Mouse (Mus musculus) lung, embryonic 16.5 days (tissue): Measurements from ENCODE around the gene Lonp1. TPM values are rescaled to one million over a fixed set of nuclear protein-coding genes. Genes with fewer than 3 reads are reported as not detected.

Source experiments
- ATAC-seq: fragments of 200-750 bp; cut with Nextera tagmentation; 2 replicates; pipeline ENCODE4 v1.8.0; 2017; ENCODE audit warnings: low read depth, mild to moderate bottlenecking, moderate library complexity
- H3K27ac ChIP-seq: fragments of 300-500 bp; sonication (generic); 2 replicates; pipeline ENCODE4 v1.5.1; 2014; ENCODE audit warnings: mild to moderate bottlenecking, control low read depth, low read length
- H3K27me3 ChIP-seq: fragments of 300-500 bp; sonication (generic); 2 replicates; pipeline ENCODE4 v1.6.1; 2014; ENCODE audit warnings: low read depth, low read length, mixed read lengths; ENCODE audit not compliant: control insufficient read depth, insufficient read depth
- H3K36me3 ChIP-seq: fragments of 300-500 bp; sonication (generic); 2 replicates; pipeline ENCODE4 v1.6.1; 2014; ENCODE audit warnings: low read length; ENCODE audit not compliant: control insufficient read depth, insufficient read depth
- H3K4me1 ChIP-seq: fragments of 300-500 bp; sonication (generic); replicated peaks from 2 replicates; pipeline ENCODE4 v1.6.1; 2014; ENCODE audit warnings: low read length, mixed read lengths; ENCODE audit not compliant: control insufficient read depth, insufficient read depth
- H3K4me2 ChIP-seq: fragments of 300-500 bp; sonication (generic); 2 replicates; pipeline ENCODE4 v1.6.1; 2014; ENCODE audit warnings: low read depth, low read length, control low read depth
- H3K4me3 ChIP-seq: fragments of 300-500 bp; sonication (generic); 2 replicates; pipeline ENCODE4 v1.5.1; 2014; ENCODE audit warnings: mild to moderate bottlenecking, low read length, control low read depth
- H3K9ac ChIP-seq: fragments of 300-500 bp; sonication (generic); 2 replicates; pipeline ENCODE4 v1.6.1; 2014; ENCODE audit warnings: low read length, control low read depth
- H3K9me3 ChIP-seq: fragments of 300-500 bp; sonication (generic); 2 replicates; pipeline ENCODE4 v1.6.1; 2016; ENCODE audit warnings: low read length; ENCODE audit not compliant: control insufficient read depth
- WGBS: fragments of 180-500 bp; shearing (Covaris S2); extraction: QIAGEN DNeasy Blood & Tissue Kit; methylation state at CpG from one replicate; pipeline ENCODE4 v1.1.7; 2014; 5-methylcytosine and 5-hydroxymethylcytosine counted together
- polyA plus RNA-seq: library from polyadenylated mRNA; unstranded; fragments of >200 nt; fragmentation: Nextera tagmentation; extraction: Ambion mirVana; gene quantifications from 2 replicates; pipeline ENCODE4 v1.2.1, GENCODE M21; 2015

Lonp1 gene
- polyA plus RNA-seq, 1 experiment from 2014 or later: 41.1 TPM

GRCm38 (mm10) chr17:56663659-56664058 is 37.0 kb upstream of the Lonp1 start:
- WGBS: 37% methylated on average over 3 of the region's 3 CpGs
- H3K9me3 ChIP-seq: no peaks in the 10 kb centered on the region
- H3K4me1 ChIP-seq: peaks cover 9% of the 10 kb centered on the region
- H3K9ac ChIP-seq: peak overlapping the region; percentile 50
- H3K4me3 ChIP-seq: peak overlapping the region; percentile 27
- peak overlapping the region; percentile 43; the same call in 1 of the 2 replicates for H3K27ac ChIP-seq
- no peaks in the 10 kb centered on the region for H3K27me3 ChIP-seq
- no peak for ATAC-seq
- H3K4me2 ChIP-seq: peak overlapping the region; percentile 49
- no peaks in the 10 kb centered on the region for H3K36me3 ChIP-seq

- no peak overlapping the region for H3K4me2 ChIP-seq
- no peaks in the 10 kb centered on the region for H3K27me3 ChIP-seq
- WGBS: 80% methylated on average over 6 of the region's 6 CpGs
- H3K27ac ChIP-seq: no peak overlapping the region
- ATAC-seq: no peak
- no peak overlapping the region for H3K9ac ChIP-seq
- no peak overlapping the region for H3K4me3 ChIP-seq
- no peaks in the 10 kb centered on the region for H3K9me3 ChIP-seq
- no peaks in the 10 kb centered on the region for H3K36me3 ChIP-seq
- 0 out of 2 replicates have a peak, but pooled peaks cover 2% of the 10 kb centered on the region for H3K4me1 ChIP-seq
Measured at GRCm38 (mm10) chr17:56656171-56656570, 29.5 kb upstream of the Lonp1 start.

- Histone ChIP-seq H3K4me2 (no peak overlapping the region), H3K27me3 (no peaks in the 10 kb centered on the region), H3K4me3 (no peak overlapping the region), H3K27ac (no peak overlapping the region), H3K9ac (no peak overlapping the region), H3K9me3 (no peaks in the 10 kb centered on the region), H3K4me1 (0 out of 2 replicates have a peak, but pooled peaks cover 2% of the 10 kb centered on the region), H3K36me3 (no peaks in the 10 kb centered on the region)
- WGBS: 71% methylated on average over 3 of the region's 3 CpGs
- ATAC-seq: no peak
Measured at GRCm38 (mm10) chr17:56655311-56655710, 28.6 kb upstream of the Lonp1 start.

- ATAC-seq: no peak
- Histone ChIP-seq H3K4me1 (0 out of 2 replicates have a peak, but pooled peaks cover 2% of the 10 kb centered on the region), H3K4me2 (no peak overlapping the region), H3K4me3 (no peak overlapping the region), H3K9me3 (no peaks in the 10 kb centered on the region), H3K9ac (no peak overlapping the region), H3K27me3 (no peaks in the 10 kb centered on the region), H3K27ac (no peak overlapping the region), H3K36me3 (no peaks in the 10 kb centered on the region)
- 53% methylated on average over 2 of the region's 2 CpGs for WGBS
Measured at GRCm38 (mm10) chr17:56654771-56655170, 28.1 kb upstream of the Lonp1 start.

- Histone ChIP-seq H3K27ac (no peak overlapping the region), H3K4me2 (no peak overlapping the region), H3K4me3 (no peak overlapping the region), H3K36me3 (no peaks in the 10 kb centered on the region), H3K27me3 (0 out of 2 replicates have a peak, but pooled peaks cover 2% of the 10 kb centered on the region), H3K9ac (no peak overlapping the region), H3K4me1 (0 out of 2 replicates have a peak, but pooled peaks cover 2% of the 10 kb centered on the region), H3K9me3 (no peaks in the 10 kb centered on the region)
- peak; percentile 64 for ATAC-seq
- 19% methylated on average over 10 of the region's 10 CpGs for WGBS
Measured at GRCm38 (mm10) chr17:56651801-56652200, 25.1 kb upstream of the Lonp1 start.

DNA sequence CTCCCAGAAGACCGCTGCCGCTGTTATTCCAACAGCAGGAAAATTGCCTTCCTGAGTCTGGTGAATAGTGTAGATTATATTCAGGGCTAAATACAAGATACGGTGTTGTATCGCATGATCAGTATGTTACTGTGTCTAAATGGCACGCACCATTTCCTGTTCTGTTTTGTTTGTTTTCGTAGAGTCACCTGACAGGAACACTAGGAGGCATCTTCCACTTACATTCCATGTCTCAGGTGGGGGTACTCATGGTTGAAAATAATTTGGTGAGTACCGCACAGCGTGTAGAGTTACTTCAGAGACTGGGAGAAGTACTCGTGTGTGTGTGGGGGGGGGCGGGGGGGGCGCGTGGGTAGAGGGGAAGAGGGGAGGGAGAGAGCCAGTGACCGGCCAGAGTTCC is 20.9 kb upstream of the Lonp1 start:
- H3K4me2 ChIP-seq: no peak overlapping the region

GRCm38 (mm10) chr17:56643237-56643636 is 16.6 kb upstream of the Lonp1 start:
- Histone ChIP-seq H3K27me3 (no peaks in the 10 kb centered on the region), H3K27ac (no peak overlapping the region), H3K36me3 (no peaks in the 10 kb centered on the region), H3K4me1 (no peaks in the 10 kb centered on the region), H3K9ac (no peak overlapping the region), H3K4me2 (no peak overlapping the region), H3K4me3 (no peak overlapping the region), H3K9me3 (no peaks in the 10 kb centered on the region)
- ATAC-seq: no peak
- WGBS: 78% methylated on average over 4 of the region's 4 CpGs

More for the DNA sequence above, 20.9 kb upstream of the Lonp1 start:
- Histone ChIP-seq H3K4me1 (0 out of 2 replicates have a peak, but pooled peaks cover 2% of the 10 kb centered on the region), H3K9me3 (no peaks in the 10 kb centered on the region), H3K9ac (no peak overlapping the region), H3K4me3 (no peak overlapping the region), H3K27me3 (0 out of 2 replicates have a peak, but pooled peaks cover 2% of the 10 kb centered on the region), H3K27ac (no peak overlapping the region), H3K36me3 (no peaks in the 10 kb centered on the region)
- no peak for ATAC-seq
- 44% methylated on average over 12 of the region's 13 CpGs for WGBS

- WGBS: 79% methylated on average over 6 of the region's 6 CpGs
- Histone ChIP-seq H3K4me2 (no peak overlapping the region), H3K9me3 (no peaks in the 10 kb centered on the region), H3K9ac (no peak overlapping the region), H3K27me3 (no peaks in the 10 kb centered on the region), H3K36me3 (no peaks in the 10 kb centered on the region), H3K27ac (no peak overlapping the region), H3K4me3 (no peak overlapping the region), H3K4me1 (no peaks in the 10 kb centered on the region)
- no peak for ATAC-seq
Measured at GRCm38 (mm10) chr17:56634023-56634422, 7.3 kb upstream of the Lonp1 start.

- Histone ChIP-seq H3K36me3 (no peaks in the 10 kb centered on the region), H3K4me3 (no peak overlapping the region), H3K9me3 (no peaks in the 10 kb centered on the region), H3K4me2 (no peak overlapping the region), H3K27me3 (no peaks in the 10 kb centered on the region), H3K27ac (no peak overlapping the region), H3K9ac (no peak overlapping the region), H3K4me1 (no peaks in the 10 kb centered on the region; the same call in 1 of the 2 replicates)
- WGBS: 54% methylated on average over 4 of the region's 4 CpGs
- no peak for ATAC-seq
Measured at GRCm38 (mm10) chr17:56631807-56632206, 5.1 kb upstream of the Lonp1 start.
